Mouse (Mus musculus) central nervous system, embryonic 14 days (tissue): ENCODE results near the gene Ubxn2a. TPM values are rescaled to one million over a fixed set of nuclear protein-coding genes. Genes with fewer than 3 reads are reported as not detected.

ENCODE experiments used
- polyA plus RNA-seq: library from polyadenylated mRNA; depleted of rRNA; stranded (reverse); fragments of >200 nt; gene quantifications from 2 replicates; pipeline ENCODE4 v1.2.3, GENCODE M21; 2012; rRNA removed

The Ubxn2a gene
- 9.6 and 10.7 TPM in 2 replicates for polyA plus RNA-seq

DNA sequence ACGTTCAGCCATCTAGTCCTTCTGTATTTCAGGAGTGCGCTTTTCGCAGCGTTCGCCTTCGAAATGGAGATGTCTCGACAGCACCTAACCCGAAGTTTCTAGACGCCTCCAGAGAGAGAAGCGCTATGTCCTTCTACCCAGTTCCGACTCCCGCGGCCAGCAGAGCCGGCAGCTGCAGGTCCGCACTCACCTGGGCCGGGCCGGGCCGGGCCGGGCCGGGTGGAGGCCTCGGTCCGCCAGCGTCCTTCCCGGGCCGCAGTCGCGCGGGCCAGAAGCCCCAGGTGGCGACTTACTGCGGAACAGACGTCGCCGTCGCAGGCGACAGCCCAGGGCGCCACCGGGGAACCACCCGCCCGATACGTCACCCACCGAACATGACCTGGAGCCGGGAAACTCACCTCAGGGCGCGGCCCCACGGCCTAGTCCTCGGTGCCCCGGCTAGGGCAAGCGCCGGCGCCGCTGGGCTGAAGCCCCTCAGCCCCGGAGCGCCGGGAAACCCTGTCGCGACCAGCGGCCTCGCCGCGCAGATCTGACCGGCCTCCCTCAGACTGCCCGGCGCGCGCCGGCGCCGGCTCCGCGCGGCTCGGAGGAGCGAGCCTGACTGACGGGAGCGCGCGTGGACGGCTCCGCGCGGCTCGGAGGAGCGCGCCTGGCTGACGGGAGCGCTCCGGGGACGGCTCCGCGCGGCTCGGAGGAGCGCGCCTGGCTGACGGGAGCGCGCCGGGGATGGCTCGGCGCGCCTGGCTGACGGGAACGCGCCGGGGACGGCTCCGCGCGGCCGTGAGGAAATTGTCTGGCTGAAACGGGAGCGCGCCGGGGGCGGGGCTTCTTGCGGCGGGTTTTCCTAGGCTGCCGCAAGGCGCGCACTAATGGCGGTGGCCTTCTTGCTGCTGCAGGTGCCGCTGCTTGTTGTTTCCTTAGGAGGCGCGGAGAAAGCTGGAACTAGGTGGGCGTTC, at the start of gene Ubxn2a:
TSS of gene Ubxn2a (minus strand) at position 755 of the 956 bp plus-strand sequence.

DNA sequence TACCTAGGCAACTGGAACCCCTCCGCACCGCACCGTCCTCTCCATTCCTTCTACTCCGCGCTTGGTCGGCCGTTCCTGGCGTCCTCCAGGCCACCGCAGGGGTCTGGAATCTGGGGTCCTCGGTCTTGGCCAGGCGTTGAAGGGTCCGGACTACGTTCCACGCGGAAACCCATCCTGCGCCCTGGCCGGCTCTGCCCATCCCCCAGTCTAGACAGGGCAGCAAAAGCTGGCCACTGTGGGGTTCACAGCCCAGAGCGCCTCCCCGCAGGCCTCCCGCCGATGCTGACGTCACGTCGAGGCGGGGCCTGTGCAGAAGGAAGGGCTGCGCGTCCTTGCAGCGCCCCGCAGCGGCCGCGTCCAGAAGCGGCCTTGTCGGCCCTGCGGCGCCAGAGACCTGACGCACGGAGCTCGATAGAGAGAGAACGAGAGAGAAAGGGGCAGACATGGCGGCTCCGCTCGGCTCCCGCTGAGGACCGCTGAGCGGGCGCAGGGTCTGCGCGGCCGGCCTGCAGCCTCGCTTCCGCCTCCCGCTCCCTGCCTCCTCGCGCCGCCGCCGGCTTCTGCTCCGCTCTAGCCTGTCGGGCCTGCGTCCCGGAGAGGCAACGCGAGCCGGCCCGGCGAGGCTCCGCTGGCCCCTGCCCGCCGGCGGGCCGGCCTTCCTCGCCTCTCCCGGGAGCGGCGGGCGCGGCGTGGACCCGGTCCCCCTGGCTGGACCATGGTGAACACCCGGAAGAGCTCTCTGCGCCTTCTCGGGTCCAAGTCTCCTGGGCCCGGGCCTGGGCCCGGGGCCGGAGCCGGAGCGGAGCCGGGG, 9.7 kb upstream of the Ubxn2a start, which contains the start of gene Atad2b:
TSS of gene Atad2b (plus strand) at position 360 of the 811 bp plus-strand sequence.

DNA sequence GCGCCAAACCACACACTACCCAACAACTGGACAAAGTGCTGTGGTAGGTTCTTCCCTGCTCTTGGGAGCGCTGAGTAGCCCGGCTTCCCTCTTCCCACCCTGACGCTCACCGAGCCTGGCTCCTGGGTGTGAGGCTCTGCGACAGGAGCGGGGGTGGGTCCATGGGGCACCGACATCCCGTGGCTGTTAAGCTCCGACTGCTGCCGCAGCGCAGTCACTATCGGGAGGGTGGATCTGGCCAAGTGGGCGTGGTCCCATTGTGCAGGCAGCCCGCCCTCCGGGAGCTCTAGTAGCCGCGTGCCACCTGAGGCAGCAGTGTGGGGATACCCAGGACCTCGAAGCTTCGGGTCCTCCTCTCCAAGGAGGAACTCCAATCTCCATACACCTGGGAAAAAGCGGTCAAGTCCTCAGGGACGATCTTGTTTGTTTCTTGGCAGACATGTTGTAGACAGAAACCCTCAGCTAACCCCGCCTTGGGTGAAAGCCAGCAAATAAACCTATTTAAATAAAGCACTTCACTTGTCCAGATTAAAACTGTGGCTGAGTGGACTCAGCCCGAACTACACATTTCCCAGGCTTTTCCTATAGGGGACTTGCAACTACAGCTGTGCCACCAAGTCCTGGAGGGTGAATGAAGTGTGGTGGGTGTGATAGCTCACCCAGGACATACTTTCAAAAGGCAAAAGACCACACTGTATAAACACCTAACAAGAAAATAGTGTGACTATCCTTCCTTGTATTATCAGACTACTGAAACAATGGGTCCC, 33.2 kb downstream of the Ubxn2a start, which contains the start of gene Mfsd2b:
TSS of gene Mfsd2b (minus strand) at position 199 of the 767 bp plus-strand sequence.

GRCm38 (mm10) chr12:4842890-4843597, 64.5 kb downstream of the Ubxn2a start, which contains the start of gene Wdcp:
TSS of gene Wdcp (plus strand) at chr12:4843303.

GRCm38 (mm10) chr12:4841392-4841887, 66.1 kb downstream of the Ubxn2a start, which contains the start of gene Fkbp1b:
TSS of gene Fkbp1b (minus strand) at chr12:4841591.

Other genes starting within 250 kb of the Ubxn2a start
- gene Fam228a, start 169.3 kb downstream of the Ubxn2a start, polyA plus RNA-seq: 2.1 and 2.2 TPM in 2 replicates
- 6.2 and 6.4 TPM in 2 replicates for gene Pfn4, start 138.7 kb downstream of the Ubxn2a start, polyA plus RNA-seq
- gene Fam228b, start 138.4 kb downstream of the Ubxn2a start, polyA plus RNA-seq: 3.9 and 6.9 TPM in 2 replicates
- gene Sf3b6, start 90.2 kb downstream of the Ubxn2a start, polyA plus RNA-seq: 209 and 279 TPM in 2 replicates
- gene Fkbp1b, start 66.1 kb downstream of the Ubxn2a start, polyA plus RNA-seq: 30.9 and 47.0 TPM in 2 replicates
- 12.9 and 14.4 TPM in 2 replicates for gene Wdcp, start 64.4 kb downstream of the Ubxn2a start, polyA plus RNA-seq
- 3.4 and 4.2 TPM in 2 replicates for gene Mfsd2b, start 33.3 kb downstream of the Ubxn2a start, polyA plus RNA-seq
- gene Atad2b, start 9.6 kb upstream of the Ubxn2a start, polyA plus RNA-seq: 26.7 and 27.9 TPM in 2 replicates